Mouse (Mus musculus) forebrain, embryonic 16.5 days (tissue): ENCODE data around the gene Pip4k2a. TPM values are rescaled to one million over a fixed set of nuclear protein-coding genes. Genes with fewer than 3 reads are reported as not detected.

Source experiments
- ATAC-seq: fragments of 200-750 bp; cut with Nextera tagmentation; 2 replicates; pipeline ENCODE4 v1.8.0; 2017; ENCODE audit warnings: mild to moderate bottlenecking, moderate library complexity
- H3K27ac ChIP-seq: fragments of 300-500 bp; sonication (generic); 2 replicates; pipeline ENCODE4 v1.5.1; 2014; ENCODE audit warnings: low read length, control low read depth
- H3K27me3 ChIP-seq: fragments of 300-500 bp; sonication (generic); replicated peaks from 2 replicates; pipeline ENCODE4 v1.6.1; 2014; ENCODE audit warnings: low read length; ENCODE audit not compliant: control insufficient read depth, insufficient read depth
- H3K36me3 ChIP-seq: fragments of 300-500 bp; sonication (generic); 2 replicates; pipeline ENCODE4 v1.6.1; 2014; ENCODE audit not compliant: control insufficient read depth, insufficient read depth
- H3K4me1 ChIP-seq: fragments of 300-500 bp; sonication (generic); replicated peaks from 2 replicates; pipeline ENCODE4 v1.6.1; 2014; ENCODE audit warnings: low read length; ENCODE audit not compliant: control insufficient read depth, insufficient read depth
- H3K4me2 ChIP-seq: fragments of 300-500 bp; sonication (generic); 2 replicates; pipeline ENCODE4 v1.6.1; 2014; ENCODE audit warnings: mild to moderate bottlenecking, low read length, control low read depth
- H3K4me3 ChIP-seq: fragments of 300-500 bp; sonication (generic); replicated peaks from 2 replicates; pipeline ENCODE4 v1.5.1; 2014; ENCODE audit warnings: mild to moderate bottlenecking, low read length, control low read depth
- H3K9ac ChIP-seq: fragments of 300-500 bp; sonication (generic); replicated peaks from 2 replicates; pipeline ENCODE4 v1.6.1; 2014; ENCODE audit warnings: low read depth, low read length, control low read depth
- H3K9me3 ChIP-seq: fragments of 300-500 bp; sonication (generic); 2 replicates; pipeline ENCODE4 v1.6.1; 2016; ENCODE audit warnings: low read length; ENCODE audit not compliant: control insufficient read depth
- WGBS: fragments of 180-500 bp; shearing (Covaris S2); extraction: QIAGEN DNeasy Blood & Tissue Kit; methylation state at CpG from one replicate; pipeline ENCODE4 v1.1.7; 2014; 5-methylcytosine and 5-hydroxymethylcytosine counted together
- polyA plus RNA-seq: library from polyadenylated mRNA; unstranded; fragments of >200 nt; fragmentation: Nextera tagmentation; extraction: Ambion mirVana; gene quantifications from 2 replicates; pipeline ENCODE4 v1.2.1, GENCODE M21; 2015

Gene Pip4k2a
- polyA plus RNA-seq, 1 experiment from 2014 or later, result 10.9 TPM

- Histone ChIP-seq H3K27ac (no peak overlapping the region), H3K4me2 (no peak overlapping the region), H3K27me3 (no peaks in the 10 kb centered on the region), H3K36me3 (no peaks in the 10 kb centered on the region), H3K4me1 (peaks cover 6% of the 10 kb centered on the region; the same call in 1 of the 2 replicates), H3K9ac (no peak overlapping the region), H3K4me3 (no peak overlapping the region), H3K9me3 (no peaks in the 10 kb centered on the region)
- ATAC-seq, result no peak
- 29% methylated on average over 1 of the region's 1 CpGs for WGBS
Observed at GRCm38 (mm10) chr2:18938232-18938631, 59.7 kb downstream of the Pip4k2a start.

- Histone ChIP-seq H3K4me1 (peaks cover 8% of the 10 kb centered on the region; the same call in 1 of the 2 replicates), H3K36me3 (no peaks in the 10 kb centered on the region), H3K9me3 (no peaks in the 10 kb centered on the region), H3K4me3 (no peak overlapping the region), H3K27me3 (no peaks in the 10 kb centered on the region), H3K4me2 (no peak overlapping the region), H3K27ac (no peak overlapping the region), H3K9ac (no peak overlapping the region)
- ATAC-seq, result 0 out of 2 replicates have a peak, but pooled peaks have one; percentile 27
- WGBS, result 69% methylated on average over 2 of the region's 2 CpGs
Observed at GRCm38 (mm10) chr2:18937611-18938010, 60.3 kb downstream of the Pip4k2a start.

GRCm38 (mm10) chr2:18936446-18936845 is 61.5 kb downstream of the Pip4k2a start:
- Histone ChIP-seq H3K36me3 (no peaks in the 10 kb centered on the region), H3K4me3 (no peak overlapping the region), H3K9ac (no peak overlapping the region), H3K27me3 (no peaks in the 10 kb centered on the region), H3K9me3 (no peaks in the 10 kb centered on the region), H3K27ac (no peak overlapping the region), H3K4me1 (peaks cover 8% of the 10 kb centered on the region; the same call in 1 of the 2 replicates), H3K4me2 (no peak overlapping the region)
- 93% methylated on average over 7 of the region's 7 CpGs for WGBS
- no peak for ATAC-seq

GRCm38 (mm10) chr2:18935581-18936027 is 62.3 kb downstream of the Pip4k2a start:
- H3K9ac ChIP-seq, result no peak overlapping the region
- H3K36me3 ChIP-seq, result no peaks in the 10 kb centered on the region
- no peaks in the 10 kb centered on the region for H3K9me3 ChIP-seq
- 87% methylated on average over 2 of the region's 2 CpGs for WGBS
- peaks cover 8% of the 10 kb centered on the region; the same call in 1 of the 2 replicates for H3K4me1 ChIP-seq
- no peaks in the 10 kb centered on the region for H3K27me3 ChIP-seq
- no peak overlapping the region for H3K4me3 ChIP-seq
- H3K27ac ChIP-seq, result no peak overlapping the region
- H3K4me2 ChIP-seq, result no peak overlapping the region
- no peak for ATAC-seq

GRCm38 (mm10) chr2:18934131-18934530 is 63.8 kb downstream of the Pip4k2a start:
- no peaks in the 10 kb centered on the region for H3K27me3 ChIP-seq
- H3K4me2 ChIP-seq, result no peak overlapping the region
- no peak overlapping the region for H3K9ac ChIP-seq
- H3K36me3 ChIP-seq, result no peaks in the 10 kb centered on the region
- no peak for ATAC-seq
- no peak overlapping the region for H3K27ac ChIP-seq
- WGBS, result 96% methylated on average over 9 of the region's 9 CpGs
- H3K4me1 ChIP-seq, result peaks cover 7% of the 10 kb centered on the region; the same call in 1 of the 2 replicates
- no peak overlapping the region for H3K4me3 ChIP-seq
- H3K9me3 ChIP-seq, result no peaks in the 10 kb centered on the region

- no peak overlapping the region for H3K4me3 ChIP-seq
- H3K27ac ChIP-seq, result no peak overlapping the region
- no peaks in the 10 kb centered on the region for H3K36me3 ChIP-seq
- H3K27me3 ChIP-seq, result no peaks in the 10 kb centered on the region
- no peaks in the 10 kb centered on the region for H3K9me3 ChIP-seq
- WGBS, result 15% methylated on average over 7 of the region's 7 CpGs
- H3K4me1 ChIP-seq, result peaks cover 6% of the 10 kb centered on the region; the same call in 1 of the 2 replicates
- no peak overlapping the region for H3K4me2 ChIP-seq
- no peak for ATAC-seq
- H3K9ac ChIP-seq, result no peak overlapping the region
Observed at GRCm38 (mm10) chr2:18933418-18933817, 64.5 kb downstream of the Pip4k2a start.

GRCm38 (mm10) chr2:18930318-18931060 is 67.4 kb downstream of the Pip4k2a start:
- Histone ChIP-seq H3K4me1 (peaks cover 7% of the 10 kb centered on the region; the same call in 1 of the 2 replicates), H3K36me3 (no peaks in the 10 kb centered on the region), H3K9me3 (no peaks in the 10 kb centered on the region), H3K4me3 (no peak overlapping the region), H3K4me2 (no peak overlapping the region), H3K9ac (no peak overlapping the region), H3K27me3 (no peaks in the 10 kb centered on the region), H3K27ac (no peak overlapping the region)
- ATAC-seq, result no peak
- 87% methylated on average over 13 of the region's 13 CpGs for whole genome bisulfite sequencing

- 88% methylated on average over 7 of the region's 7 CpGs for WGBS
- Histone ChIP-seq H3K4me3 (no peak overlapping the region), H3K36me3 (no peaks in the 10 kb centered on the region), H3K9ac (no peak overlapping the region), H3K27me3 (no peaks in the 10 kb centered on the region), H3K27ac (no peak overlapping the region), H3K4me2 (no peak overlapping the region), H3K9me3 (no peaks in the 10 kb centered on the region), H3K4me1 (peaks cover 9% of the 10 kb centered on the region; the same call in 1 of the 2 replicates)
- no peak for ATAC-seq
Observed at GRCm38 (mm10) chr2:18928597-18929257, 69.2 kb downstream of the Pip4k2a start.

GRCm38 (mm10) chr2:18928196-18928595 is 69.7 kb downstream of the Pip4k2a start:
- Histone ChIP-seq H3K4me3 (no peak overlapping the region), H3K4me1 (peaks cover 4% of the 10 kb centered on the region; the same call in 1 of the 2 replicates), H3K9me3 (no peaks in the 10 kb centered on the region), H3K27me3 (no peaks in the 10 kb centered on the region), H3K4me2 (no peak overlapping the region), H3K27ac (no peak overlapping the region), H3K36me3 (no peaks in the 10 kb centered on the region), H3K9ac (no peak overlapping the region)
- peak; percentile 79 for ATAC-seq
- WGBS, result 56% methylated on average over 8 of the region's 8 CpGs
